Mouse (Mus musculus) kidney, embryonic 15.5 days (tissue): ENCODE data around the gene Uox. TPM values are rescaled to one million over a fixed set of nuclear protein-coding genes. Genes with fewer than 3 reads are reported as not detected.

Experiments used
- ATAC-seq: fragments of 200-750 bp; cut with Nextera tagmentation; replicated peaks from 2 replicates; pipeline ENCODE4 v1.8.0; 2017; ENCODE audit warnings: moderate TSS enrichment; ENCODE audit not compliant: low FRiP score
- H3K27ac ChIP-seq: fragments of 300-500 bp; sonication (generic); 2 replicates; pipeline ENCODE4 v1.5.1; 2015; ENCODE audit warnings: mild to moderate bottlenecking, inconsistent platforms
- H3K27me3 ChIP-seq: fragments of 300-500 bp; sonication (generic); 2 replicates; pipeline ENCODE4 v1.6.1; 2015; ENCODE audit warnings: inconsistent platforms
- H3K36me3 ChIP-seq: fragments of 300-500 bp; sonication (generic); 2 replicates; pipeline ENCODE4 v1.6.1; 2015; ENCODE audit warnings: inconsistent platforms
- H3K4me1 ChIP-seq: fragments of 300-500 bp; sonication (generic); 2 replicates; pipeline ENCODE4 v1.6.1; 2015; ENCODE audit warnings: inconsistent platforms
- H3K4me2 ChIP-seq: fragments of 300-500 bp; sonication (generic); 2 replicates; pipeline ENCODE4 v1.6.1; 2015; ENCODE audit warnings: moderate library complexity, mild to moderate bottlenecking, inconsistent platforms
- H3K4me3 ChIP-seq: fragments of 300-500 bp; sonication (generic); replicated peaks from 2 replicates; pipeline ENCODE4 v1.5.1; 2015; ENCODE audit warnings: mild to moderate bottlenecking, inconsistent platforms
- H3K9ac ChIP-seq: fragments of 300-500 bp; sonication (generic); 2 replicates; pipeline ENCODE4 v1.6.1; 2015; ENCODE audit warnings: mild to moderate bottlenecking, inconsistent platforms
- H3K9me3 ChIP-seq: fragments of 300-500 bp; sonication (generic); replicated peaks from 2 replicates; pipeline ENCODE4 v1.6.1; 2016; ENCODE audit warnings: inconsistent platforms
- WGBS: fragments of 180-500 bp; shearing (Covaris S2); methylation state at CpG from one replicate; pipeline ENCODE4 v1.1.7; 2015; ENCODE audit warnings: mixed read lengths; 5-methylcytosine and 5-hydroxymethylcytosine counted together
- polyA plus RNA-seq: library from polyadenylated mRNA; unstranded; fragments of >200 nt; fragmentation: Nextera tagmentation; extraction: Ambion mirVana; gene quantifications from 2 replicates; pipeline ENCODE4 v1.2.1, GENCODE M21; 2015

Uox gene
- polyA plus RNA-seq, 1 experiment from 2014 or later, result 0.88 TPM

- ATAC-seq, result no peak
- no peak overlapping the region for H3K27ac ChIP-seq
- no peaks in the 10 kb centered on the region for H3K27me3 ChIP-seq
Measured at GRCm38 (mm10) chr3:146671121-146671520, 100.9 kb downstream of the Uox start.

GRCm38 (mm10) chr3:146675101-146675500, 104.9 kb downstream of the Uox start:
- WGBS, result 89% methylated on average over 1 of the region's 1 CpGs
- ATAC-seq, result no peak

More at GRCm38 (mm10) chr3:146671121-146671520, 100.9 kb downstream of the Uox start:
- Histone ChIP-seq H3K36me3 (no peaks in the 10 kb centered on the region), H3K9ac (no peak overlapping the region), H3K4me2 (no peak overlapping the region), H3K9me3 (no peaks in the 10 kb centered on the region), H3K4me3 (no peak overlapping the region), H3K4me1 (no peaks in the 10 kb centered on the region)
- WGBS, result 70% methylated on average over 2 of the region's 2 CpGs

GRCm38 (mm10) chr3:146676193-146676592, 106.0 kb downstream of the Uox start:
- Histone ChIP-seq H3K27ac (no peak overlapping the region), H3K4me1 (no peaks in the 10 kb centered on the region), H3K4me2 (no peak overlapping the region), H3K36me3 (no peaks in the 10 kb centered on the region), H3K9me3 (no peaks in the 10 kb centered on the region), H3K9ac (no peak overlapping the region), H3K4me3 (no peak overlapping the region), H3K27me3 (no peaks in the 10 kb centered on the region)
- ATAC-seq, result no peak
- WGBS, result 88% methylated on average over 4 of the region's 4 CpGs

More at GRCm38 (mm10) chr3:146675101-146675500, 104.9 kb downstream of the Uox start:
- Histone ChIP-seq H3K4me1 (no peaks in the 10 kb centered on the region), H3K36me3 (no peaks in the 10 kb centered on the region), H3K4me3 (no peak overlapping the region), H3K27me3 (no peaks in the 10 kb centered on the region), H3K9ac (no peak overlapping the region), H3K4me2 (no peak overlapping the region), H3K9me3 (no peaks in the 10 kb centered on the region), H3K27ac (no peak overlapping the region)

- H3K9me3 ChIP-seq, result no peaks in the 10 kb centered on the region
- no peak overlapping the region for H3K4me3 ChIP-seq
- H3K4me1 ChIP-seq, result peaks cover 10% of the 10 kb centered on the region; the same call in 1 of the 2 replicates
- WGBS, result 94% methylated on average over 16 of the region's 16 CpGs
- H3K27ac ChIP-seq, result no peak overlapping the region
- no peak overlapping the region for H3K4me2 ChIP-seq
- H3K27me3 ChIP-seq, result 0 out of 2 replicates have a peak, but pooled peaks cover 5% of the 10 kb centered on the region
- no peaks in the 10 kb centered on the region for H3K36me3 ChIP-seq
- ATAC-seq, result no peak
- H3K9ac ChIP-seq, result no peak overlapping the region
Measured at GRCm38 (mm10) chr3:146679646-146680045, 109.4 kb downstream of the Uox start.

- Histone ChIP-seq H3K4me3 (no peak overlapping the region), H3K4me1 (peaks cover 17% of the 10 kb centered on the region), H3K9me3 (no peaks in the 10 kb centered on the region), H3K27ac (no peak overlapping the region), H3K27me3 (0 out of 2 replicates have a peak, but pooled peaks cover 5% of the 10 kb centered on the region), H3K9ac (no peak overlapping the region), H3K36me3 (no peaks in the 10 kb centered on the region), H3K4me2 (no peak overlapping the region)
- ATAC-seq, result no peak
- WGBS, result 88% methylated on average over 13 of the region's 13 CpGs
Measured at GRCm38 (mm10) chr3:146680625-146681024, 110.4 kb downstream of the Uox start.

GRCm38 (mm10) chr3:146681696-146682095, 111.5 kb downstream of the Uox start:
- H3K27me3 ChIP-seq, result 0 out of 2 replicates have a peak, but pooled peaks cover 5% of the 10 kb centered on the region
- no peaks in the 10 kb centered on the region for H3K36me3 ChIP-seq
- H3K4me2 ChIP-seq, result peak overlapping the region; percentile 52
- no peak overlapping the region for H3K27ac ChIP-seq
- no peak overlapping the region for H3K9ac ChIP-seq
- ATAC-seq, result no peak
- WGBS, result 67% methylated on average over 8 of the region's 8 CpGs
- no peak overlapping the region; the same call in 1 of the 2 replicates for H3K4me3 ChIP-seq
- H3K4me1 ChIP-seq, result peaks cover 18% of the 10 kb centered on the region
- H3K9me3 ChIP-seq, result no peaks in the 10 kb centered on the region

Other genes starting within 250 kb of the Uox start
- 23.7 and 24.2 TPM in 2 replicates for gene Ssx2ip, start 165.8 kb upstream of the Uox start, polyA plus RNA-seq
- gene Ctbs, start 120.6 kb upstream of the Uox start, polyA plus RNA-seq, result 12.2 and 12.9 TPM in 2 replicates
- 5.9 and 6.5 TPM in 2 replicates for gene Spata1, start 70.7 kb upstream of the Uox start, polyA plus RNA-seq
- gene Gng5, start 70.6 kb upstream of the Uox start, polyA plus RNA-seq, result 951 and 1,101 TPM in 2 replicates
- 60.3 and 64.3 TPM in 2 replicates for gene Rpf1, start 49.0 kb upstream of the Uox start, polyA plus RNA-seq
- 0.08 TPM in 1 of 2 replicates, not detected in the other for gene Dnase2b, start 45.2 kb downstream of the Uox start, polyA plus RNA-seq
- not detected in 2 replicates for gene 4930503B20Rik, start 80.9 kb downstream of the Uox start, polyA plus RNA-seq
- gene Samd13, start 115.2 kb downstream of the Uox start, polyA plus RNA-seq, result 0.86 and 0.96 TPM in 2 replicates
- gene Prkacb, start 242.6 kb downstream of the Uox start, polyA plus RNA-seq, result 60.9 and 62.5 TPM in 2 replicates